Mouse (Mus musculus) layer of hippocampus, postnatal 36 days (tissue): ENCODE results near the gene Antxrl. TPM values are rescaled to one million over a fixed set of nuclear protein-coding genes. Genes with fewer than 3 reads are reported as not detected.

Experiments used
- DNase-seq, 2 experiments: peaks; one replicate each; pipeline ENCODE4 v3.0.0; 2022
- total RNA-seq, 2 experiments: library from RNA; stranded (reverse); gene quantifications; 2 replicates each; pipeline ENCODE4 v1.2.3; 2021

Gene Antxrl
- total RNA-seq, 2 experiments from 2014 or later: not detected

DNA sequence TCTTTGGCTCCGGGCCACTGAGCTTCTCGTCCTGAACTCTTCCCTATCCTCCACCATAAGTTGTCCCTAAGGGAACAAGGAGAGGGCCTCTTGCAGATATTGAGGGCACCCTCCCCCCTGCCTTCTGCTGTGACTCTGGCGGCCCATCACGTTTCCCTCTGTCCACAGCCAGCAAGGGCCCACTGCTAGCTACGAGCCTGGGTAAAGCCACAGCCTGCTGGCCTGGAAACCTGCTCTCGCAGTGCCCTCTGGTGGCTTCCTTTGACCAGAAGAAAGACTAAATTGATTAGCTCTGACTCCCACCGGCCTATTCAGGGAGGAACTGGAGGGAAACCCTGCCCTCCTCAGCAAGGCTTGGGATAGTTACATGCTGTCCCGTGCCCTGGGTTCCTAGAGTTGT, 52.4 kb downstream of the Antxrl start:
- DNase-seq: peak; percentile 38

DNA sequence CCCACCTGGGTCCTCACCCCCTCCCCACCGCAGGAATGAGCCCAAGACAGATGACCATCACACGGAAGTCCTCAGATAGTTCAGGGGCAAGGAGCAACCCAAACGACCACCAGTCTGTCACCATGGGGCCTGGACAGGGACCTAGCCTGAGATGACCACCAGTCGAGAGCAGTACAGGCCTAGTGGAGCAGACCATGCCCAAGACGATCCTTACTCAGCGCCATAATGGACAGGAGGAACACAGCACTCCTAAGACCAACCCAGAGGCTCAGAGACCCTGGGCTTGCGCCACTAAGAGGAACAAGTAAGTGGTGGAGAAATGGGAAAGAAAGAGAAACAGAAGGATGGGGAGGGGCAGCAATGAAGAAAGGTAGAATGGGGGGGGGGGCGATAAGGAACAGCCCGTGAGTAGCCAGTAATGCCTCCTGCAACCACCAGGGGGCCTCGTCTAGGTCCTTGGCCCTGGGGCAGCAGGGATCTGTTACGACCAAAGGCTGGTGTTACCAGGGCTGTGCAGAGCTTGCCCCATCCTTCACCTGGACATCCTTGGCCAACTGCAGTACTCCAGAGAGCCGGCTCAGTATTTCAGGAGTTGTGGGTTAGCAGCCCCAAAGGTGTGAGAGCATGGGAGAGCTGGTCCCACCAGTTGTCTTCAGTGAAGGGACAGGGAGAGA, 54.0 kb downstream of the Antxrl start:
- no peak for DNase-seq

DNA sequence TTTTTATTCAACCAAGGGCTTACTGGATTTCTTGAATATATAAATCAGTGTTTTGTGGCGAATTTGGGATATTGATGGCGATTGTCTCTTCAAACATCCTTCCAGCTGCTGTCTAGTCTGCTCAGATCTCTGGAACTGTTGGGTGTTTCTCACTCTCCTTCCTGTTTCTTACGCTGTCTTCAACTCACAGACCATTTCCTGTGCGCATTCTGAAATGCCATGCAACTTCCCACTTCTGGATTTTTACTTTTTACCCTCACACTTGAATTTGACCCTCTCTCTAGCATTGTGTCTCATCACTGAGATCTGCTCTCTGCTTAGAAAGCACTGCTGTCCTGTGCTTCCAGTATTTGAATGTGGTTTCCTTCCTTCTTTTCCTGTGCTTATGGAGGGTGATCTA, 55.1 kb downstream of the Antxrl start:
- no peak for DNase-seq

DNA sequence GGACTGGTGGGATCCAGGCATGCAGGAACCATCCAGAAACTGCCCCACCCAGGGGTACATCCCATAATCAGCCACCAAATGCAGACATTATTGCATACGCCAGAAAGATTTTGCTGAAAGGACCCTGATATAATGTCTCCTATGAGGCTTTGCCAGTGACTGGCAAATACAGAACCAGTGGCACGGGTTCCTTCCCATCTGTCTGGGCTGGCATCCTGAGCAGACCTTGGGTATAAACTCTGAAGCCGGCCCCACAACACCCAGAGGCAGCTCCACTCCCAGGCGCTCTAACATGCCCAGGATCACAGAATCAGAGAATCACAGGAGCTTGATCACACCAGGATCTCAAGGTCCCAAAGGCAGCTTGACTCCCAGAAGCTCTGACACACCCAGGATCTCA, 61.8 kb downstream of the Antxrl start:
- DNase-seq: no peak

DNA sequence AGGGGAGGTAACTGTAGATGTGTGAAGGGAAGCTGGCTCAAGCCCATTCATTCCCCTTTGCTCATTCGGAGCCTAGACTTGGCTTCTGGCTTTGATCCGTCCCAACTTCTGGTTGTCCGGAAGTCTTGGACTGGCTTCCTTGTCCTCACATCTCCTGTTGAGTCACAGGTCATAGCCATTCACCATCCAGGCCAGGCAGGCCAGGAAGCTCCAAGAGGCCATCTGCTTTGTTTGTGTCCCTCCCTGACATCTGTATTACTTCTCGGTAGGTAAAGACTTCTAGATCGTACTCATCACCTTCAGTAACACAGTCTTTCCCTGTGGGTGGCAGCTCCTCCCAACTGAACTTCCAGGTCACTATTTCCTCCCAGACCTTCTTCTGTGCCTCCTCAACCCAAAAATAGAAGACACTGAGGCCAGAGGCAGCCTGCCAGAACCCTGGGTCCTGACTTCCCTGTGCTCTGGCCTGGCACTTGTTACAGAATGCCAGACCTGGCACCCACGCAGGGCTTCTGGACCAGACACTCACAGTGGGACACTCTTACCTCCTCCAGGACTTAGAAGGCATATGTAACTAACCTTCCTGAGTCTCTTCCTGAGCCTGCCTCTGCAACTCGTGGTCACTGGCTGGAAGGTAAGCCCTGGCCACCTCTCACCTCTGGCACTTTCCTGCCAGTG, 66.7 kb downstream of the Antxrl start:
- no peak for DNase-seq

DNA sequence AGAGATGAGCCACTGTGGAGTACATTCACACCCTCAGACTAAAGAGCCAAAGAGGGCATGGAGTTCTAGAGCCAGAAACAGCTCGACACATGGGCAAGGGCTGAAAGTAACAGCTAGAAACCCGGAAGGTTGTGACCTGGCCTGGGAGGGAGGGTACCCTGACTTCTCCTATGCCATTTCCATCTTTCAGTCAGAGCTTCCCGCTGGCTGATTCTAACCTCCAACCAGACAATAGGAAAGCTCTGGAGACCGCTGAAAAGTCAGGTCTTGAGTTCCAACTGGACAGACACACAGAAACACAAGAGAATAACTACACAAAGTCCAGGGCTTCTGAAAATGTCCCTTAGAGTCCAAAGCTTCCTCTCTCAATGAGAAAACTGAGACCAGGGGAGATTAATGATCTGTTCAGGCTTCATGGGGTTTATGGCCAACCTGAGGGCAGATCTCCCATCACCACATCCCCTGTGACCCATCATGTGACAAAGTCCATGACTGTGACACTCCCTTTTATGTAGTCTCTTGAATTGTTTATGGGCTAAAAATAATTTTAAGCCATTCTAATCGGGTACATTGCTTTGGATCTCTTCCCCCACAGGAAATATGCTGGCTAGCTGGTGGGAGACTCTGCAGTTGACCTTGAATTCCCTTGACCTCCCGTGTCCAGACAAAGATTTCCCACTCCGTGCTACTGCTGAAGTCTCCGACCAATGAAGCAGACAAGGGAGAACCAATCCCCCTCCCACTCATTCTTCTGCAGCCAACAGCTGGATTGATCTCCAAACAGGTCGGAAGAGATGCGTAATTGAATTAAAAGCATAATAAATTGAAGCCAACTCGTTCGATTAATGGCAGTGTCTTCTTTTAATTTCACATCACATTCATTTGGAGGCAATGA, 67.8 kb downstream of the Antxrl start:
- DNase-seq: no peak

DNA sequence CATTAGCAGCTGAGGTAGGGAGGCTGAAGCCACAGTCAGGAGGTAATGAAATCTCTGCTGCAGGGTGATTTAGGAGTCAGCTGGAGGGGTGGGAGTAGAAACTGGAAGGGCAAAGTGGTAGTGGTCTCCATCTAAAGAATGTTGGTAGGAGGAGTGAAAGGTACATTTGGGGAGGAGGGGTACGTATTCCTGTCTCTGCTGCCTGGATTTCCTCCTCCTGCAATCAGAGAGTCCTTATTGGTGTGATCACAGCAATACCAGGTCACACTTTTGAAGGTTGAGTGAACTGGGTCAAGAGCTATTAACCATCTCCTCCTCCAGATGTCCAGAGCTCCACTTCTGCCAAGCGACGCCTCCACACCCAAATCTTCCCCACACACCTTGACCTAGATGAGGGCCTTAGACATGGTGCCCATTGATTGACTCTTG, 68.4 kb downstream of the Antxrl start:
- no peak for DNase-seq

DNA sequence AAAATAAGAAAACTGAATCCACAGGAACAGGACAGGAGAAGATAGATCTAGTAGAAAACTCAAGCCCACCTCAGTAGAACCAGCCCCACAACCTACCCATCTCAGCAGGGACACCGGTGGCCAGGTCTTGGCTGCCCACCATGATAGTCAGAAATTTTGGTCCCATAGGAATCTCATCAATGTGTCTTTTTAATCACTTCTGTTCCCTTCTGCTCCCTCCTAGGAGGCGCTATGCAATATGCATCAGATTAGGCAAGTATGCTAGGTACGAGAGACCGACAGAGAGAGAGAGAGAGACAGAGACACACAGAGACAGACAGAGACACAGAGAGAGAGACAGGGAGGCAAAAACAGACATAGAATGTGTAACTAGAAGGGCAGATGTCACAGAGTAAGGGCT, 69.2 kb downstream of the Antxrl start:
- no peak for DNase-seq

Other genes starting within 250 kb of the Antxrl start
- 1 to 10 TPM; 5.4 to 5.7 TPM for gene Gdf10, start 129.1 kb upstream of the Antxrl start, total RNA-seq
- gene Gdf2, start 111.7 kb upstream of the Antxrl start, total RNA-seq: not detected
- gene Rbp3, start 98.7 kb upstream of the Antxrl start, total RNA-seq: under 1 TPM in 1 of 2 experiments, not detected in 1; 0.08 TPM
- gene Zfp488, start 73.9 kb upstream of the Antxrl start, total RNA-seq: 1 to 10 TPM; 5.4 to 5.7 TPM
- not detected for gene Gm30083, start 37.5 kb upstream of the Antxrl start, total RNA-seq
- not detected for gene Gm5460, start 35.9 kb upstream of the Antxrl start, total RNA-seq
- gene Anxa8, start 33.3 kb downstream of the Antxrl start, total RNA-seq: under 1 TPM in 1 of 2 experiments, not detected in 1; 0.20 TPM
- gene A630023A22Rik, start 50.0 kb downstream of the Antxrl start, total RNA-seq: not detected
- gene Npy4r, start 99.8 kb downstream of the Antxrl start, total RNA-seq: not detected
- 1 to 10 TPM; 1.4 to 2.9 TPM for gene Gprin2, start 148.9 kb downstream of the Antxrl start, total RNA-seq
- under 1 TPM; 0.40 to 0.45 TPM for gene Syt15, start 166.9 kb downstream of the Antxrl start, total RNA-seq